Mouse (Mus musculus) lung, adult 2 months (tissue): ENCODE results near the gene Cox6a1.

ENCODE experiments used
- CTCF ChIP-seq: fragments of 200-500 bp; IDR thresholded peaks from 2 replicates; pipeline ENCODE4 v1.5.1; 2011; ENCODE audit warnings: mild to moderate bottlenecking, low read length, control low read depth; ENCODE audit not compliant: insufficient read depth
- POLR2A ChIP-seq: fragments of 200-500 bp; IDR thresholded peaks from 2 replicates; pipeline ENCODE4 v1.6.1; 2011; ENCODE audit warnings: low read depth, mild to moderate bottlenecking, control low read depth, low read length, borderline replicate concordance; ENCODE audit errors: extremely low read depth

DNA sequence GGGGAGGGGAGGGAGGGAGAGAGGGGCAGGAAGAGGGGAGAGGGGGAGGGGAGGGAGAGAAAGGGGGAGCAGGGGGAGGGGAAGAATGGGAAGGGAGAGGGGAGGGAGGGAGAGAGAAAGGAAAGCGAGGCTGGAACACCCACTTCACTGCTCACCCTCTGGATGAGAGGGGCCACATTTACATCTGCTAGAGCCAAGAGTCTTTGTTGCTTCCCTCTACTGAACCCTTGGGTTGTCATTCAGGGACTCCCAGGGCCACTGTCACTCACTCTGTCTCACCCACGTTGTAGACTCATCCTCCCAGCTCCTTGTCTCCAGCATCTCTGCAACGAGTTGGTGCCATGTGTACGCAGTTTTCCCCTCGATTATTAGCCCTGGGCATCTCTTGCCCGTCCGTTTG lies 13.4 kb upstream of the Cox6a1 start:
- TF ChIP-seq CTCF (no peak), POLR2A (no peak)
